Mouse (Mus musculus) MEL (cell line): ENCODE measurements at regions not wholly inside any gene's neighbourhood (a gene's known extent, or its start where the extent isn't known, plus 50 kb on each side); places are given as distances from the start of the nearest gene placed in this dataset.

Experiments used
- DNase-seq: peaks from one replicate; pipeline ENCODE4 v3.0.0; 2011; ENCODE audit warnings: low read depth, low spot score
- H3K27ac ChIP-seq: 2 replicates; pipeline ENCODE4 v1.5.1; 2012; ENCODE audit warnings: low read depth, mild to moderate bottlenecking, control low read depth, low read length, moderate library complexity; ENCODE audit not compliant: control insufficient read depth
- H3K27me3 ChIP-seq, 2 experiments: fragments of 150-350 bp in 1 of 2; sonication (generic) in 1 of 2; 2 replicates each; pipeline ENCODE4 v1.6.1; 2012; ENCODE audit warnings: low read length in 2 of 2, mild to moderate bottlenecking in 2 of 2, improper control_type of control experiment in 1 of 2, moderate library complexity in 1 of 2; ENCODE audit not compliant: insufficient read depth in 2 of 2, control insufficient read depth in 1 of 2
- H3K36me3 ChIP-seq, 2 experiments: 2 replicates each; pipeline ENCODE4 v1.6.1; 2012 to 2014; ENCODE audit warnings: low read length in 2 of 2, improper control_type of control experiment in 1 of 2, inconsistent platforms in 1 of 2, mild to moderate bottlenecking in 1 of 2; ENCODE audit not compliant: insufficient read depth in 2 of 2, control insufficient read depth in 1 of 2
- H3K4me1 ChIP-seq, 2 experiments: fragments of 150-350 bp in 1 of 2; sonication (generic) in 1 of 2; 2 replicates each; pipeline ENCODE4 v1.6.1; 2012; ENCODE audit warnings: low read length in 2 of 2, improper control_type of control experiment in 1 of 2, mild to moderate bottlenecking in 1 of 2; ENCODE audit not compliant: insufficient read depth in 2 of 2, control insufficient read depth in 1 of 2
- H3K4me3 ChIP-seq, 2 experiments: fragments of 150-350 bp in 1 of 2; sonication (generic) in 1 of 2; 2 replicates each; pipeline ENCODE4 v1.5.1; 2012; ENCODE audit warnings: low read depth in 2 of 2, low read length in 2 of 2, mild to moderate bottlenecking in 2 of 2, moderate library complexity in 2 of 2, control low read depth in 1 of 2, improper control_type of control experiment in 1 of 2; ENCODE audit not compliant: control insufficient read depth in 1 of 2, insufficient read depth in 1 of 2
- H3K79me2 ChIP-seq: 2 replicates; pipeline ENCODE4 v1.6.1; 2012; ENCODE audit warnings: mild to moderate bottlenecking, low read length, moderate library complexity; ENCODE audit not compliant: control insufficient read depth, poor library complexity, insufficient read depth
- H3K9ac ChIP-seq: 2 replicates; pipeline ENCODE4 v1.6.1; 2012; ENCODE audit warnings: low read depth, mild to moderate bottlenecking, control low read depth, low read length, moderate library complexity; ENCODE audit not compliant: control insufficient read depth, poor library complexity, severe bottlenecking
- H3K9me3 ChIP-seq: fragments of 150-350 bp; sonication (generic); replicated peaks from 2 replicates; pipeline ENCODE4 v1.6.1; 2012; ENCODE audit warnings: mild to moderate bottlenecking, low read length, improper control_type of control experiment, moderate library complexity; ENCODE audit not compliant: insufficient read depth
- CHD1 ChIP-seq: IDR thresholded peaks from 2 replicates; pipeline ENCODE4 v1.6.1; 2012; ENCODE audit warnings: low read depth, mild to moderate bottlenecking, inconsistent platforms, low read length, improper control_type of control experiment
- CHD2 ChIP-seq: IDR thresholded peaks from 2 replicates; pipeline ENCODE4 v1.6.1; 2011; ENCODE audit warnings: low read length, improper control_type of control experiment
- CTCF ChIP-seq, 3 experiments: IDR thresholded peaks in 2 of 3; conservative IDR thresholded peaks in 1 of 3; 2 replicates each; pipeline ENCODE4 v1.5.1; 2011 to 2012; ENCODE audit warnings: low read length in 3 of 3, low read depth in 2 of 3, mild to moderate bottlenecking in 2 of 3, improper control_type of control experiment in 1 of 3, inconsistent platforms in 1 of 3, mixed read lengths in 1 of 3, moderate library complexity in 1 of 3; ENCODE audit not compliant: control insufficient read depth in 1 of 3, insufficient read depth in 1 of 3, poor library complexity in 1 of 3, severe bottlenecking in 1 of 3
- E2F4 ChIP-seq: IDR thresholded peaks from 2 replicates; pipeline ENCODE4 v1.6.1; 2011; ENCODE audit warnings: low read depth, low read length, improper control_type of control experiment, borderline replicate concordance
- ELF1 ChIP-seq: IDR thresholded peaks from 2 replicates; pipeline ENCODE4 v1.6.1; 2014; ENCODE audit warnings: low read depth, mild to moderate bottlenecking, inconsistent platforms, low read length, improper control_type of control experiment, moderate library complexity
- EP300 ChIP-seq, 2 experiments: IDR thresholded peaks; 2 replicates each; pipeline ENCODE4 v1.6.1; 2011; ENCODE audit warnings: improper control_type of control experiment in 2 of 2, low read length in 2 of 2, low read depth in 1 of 2, mild to moderate bottlenecking in 1 of 2
- GABPA ChIP-seq: IDR thresholded peaks from 2 replicates; pipeline ENCODE4 v1.6.1; 2012; ENCODE audit warnings: low read depth, mild to moderate bottlenecking, inconsistent platforms, low read length, improper control_type of control experiment, moderate library complexity
- GATA1 ChIP-seq: IDR thresholded peaks from 2 replicates; pipeline ENCODE4 v1.6.1; 2011; ENCODE audit warnings: low read depth, low read length, improper control_type of control experiment
- HCFC1 ChIP-seq: IDR thresholded peaks from 2 replicates; pipeline ENCODE4 v1.6.1; 2012; ENCODE audit warnings: low read depth, mild to moderate bottlenecking, inconsistent platforms, low read length, improper control_type of control experiment, moderate library complexity
- JUND ChIP-seq: IDR thresholded peaks from 2 replicates; pipeline ENCODE4 v1.6.1; 2011; ENCODE audit warnings: low read depth, mild to moderate bottlenecking, improper control_type of control experiment, low read length
- MAFK ChIP-seq: IDR thresholded peaks from 2 replicates; pipeline ENCODE4 v1.6.1; 2011; ENCODE audit warnings: low read depth, mild to moderate bottlenecking, low read length, improper control_type of control experiment, borderline replicate concordance
- MAZ ChIP-seq: IDR thresholded peaks from 2 replicates; pipeline ENCODE4 v1.6.1; 2012; ENCODE audit warnings: low read depth, mild to moderate bottlenecking, inconsistent platforms, low read length, improper control_type of control experiment
- MEF2A ChIP-seq: IDR thresholded peaks from 2 replicates; pipeline ENCODE4 v1.6.1; 2014; ENCODE audit warnings: low read depth, mild to moderate bottlenecking, inconsistent platforms, low read length, improper control_type of control experiment; ENCODE audit not compliant: poor library complexity, insufficient replicate concordance, severe bottlenecking; ENCODE audit errors: extremely low read depth
- MXI1 ChIP-seq: IDR thresholded peaks from 2 replicates; pipeline ENCODE4 v1.6.1; 2011; ENCODE audit warnings: mild to moderate bottlenecking, low read depth, low read length, improper control_type of control experiment
- MYB ChIP-seq: IDR thresholded peaks from 2 replicates; pipeline ENCODE4 v1.6.1; 2011; ENCODE audit warnings: mild to moderate bottlenecking, low read depth, low read length, improper control_type of control experiment
- NRF1 ChIP-seq: IDR thresholded peaks from 2 replicates; pipeline ENCODE4 v1.6.1; 2014; ENCODE audit warnings: low read depth, mild to moderate bottlenecking, inconsistent platforms, low read length, improper control_type of control experiment, moderate library complexity; ENCODE audit not compliant: poor library complexity, insufficient read depth, severe bottlenecking
- POLR2AphosphoS2 ChIP-seq: IDR thresholded peaks from 2 replicates; pipeline ENCODE4 v1.6.1; 2011; ENCODE audit warnings: low read length, improper control_type of control experiment
- POLR2AphosphoS5 ChIP-seq: IDR thresholded peaks from 2 replicates; pipeline ENCODE4 v1.6.1; 2012; ENCODE audit warnings: low read depth, borderline replicate concordance, mild to moderate bottlenecking, inconsistent platforms, low read length, moderate library complexity, mixed read lengths
- RAD21 ChIP-seq: IDR thresholded peaks from 2 replicates; pipeline ENCODE4 v1.6.1; 2011; ENCODE audit warnings: mild to moderate bottlenecking, low read depth, low read length, improper control_type of control experiment
- RCOR1 ChIP-seq: IDR thresholded peaks from 2 replicates; pipeline ENCODE4 v1.6.1; 2012; ENCODE audit warnings: low read depth, mild to moderate bottlenecking, inconsistent platforms, low read length, improper control_type of control experiment
- SIN3A ChIP-seq: IDR thresholded peaks from 2 replicates; pipeline ENCODE4 v1.6.1; 2012; ENCODE audit warnings: low read length, improper control_type of control experiment, inconsistent platforms
- TBP ChIP-seq: IDR thresholded peaks from 2 replicates; pipeline ENCODE4 v1.8.0; 2011; ENCODE audit warnings: low read depth, low read length, improper control_type of control experiment
- TCF12 ChIP-seq: IDR thresholded peaks from 2 replicates; pipeline ENCODE4 v1.6.1; 2014; ENCODE audit warnings: low read depth, mild to moderate bottlenecking, inconsistent platforms, low read length, improper control_type of control experiment, moderate library complexity
- USF1 ChIP-seq: IDR thresholded peaks from 2 replicates; pipeline ENCODE4 v1.6.1; 2014; ENCODE audit warnings: low read depth, mild to moderate bottlenecking, inconsistent platforms, low read length, improper control_type of control experiment, moderate library complexity
- USF2 ChIP-seq, 2 experiments: IDR thresholded peaks; 2 replicates each; pipeline ENCODE4 v1.6.1; 2011 to 2012; ENCODE audit warnings: improper control_type of control experiment in 2 of 2, low read length in 2 of 2, borderline replicate concordance in 1 of 2, inconsistent platforms in 1 of 2, low read depth in 1 of 2, mild to moderate bottlenecking in 1 of 2; ENCODE audit not compliant: insufficient read depth in 1 of 2
- ZMIZ1 ChIP-seq: IDR thresholded peaks from 2 replicates; pipeline ENCODE4 v1.6.1; 2012; ENCODE audit warnings: low read depth, mild to moderate bottlenecking, inconsistent platforms, low read length, improper control_type of control experiment, moderate library complexity

DNA sequence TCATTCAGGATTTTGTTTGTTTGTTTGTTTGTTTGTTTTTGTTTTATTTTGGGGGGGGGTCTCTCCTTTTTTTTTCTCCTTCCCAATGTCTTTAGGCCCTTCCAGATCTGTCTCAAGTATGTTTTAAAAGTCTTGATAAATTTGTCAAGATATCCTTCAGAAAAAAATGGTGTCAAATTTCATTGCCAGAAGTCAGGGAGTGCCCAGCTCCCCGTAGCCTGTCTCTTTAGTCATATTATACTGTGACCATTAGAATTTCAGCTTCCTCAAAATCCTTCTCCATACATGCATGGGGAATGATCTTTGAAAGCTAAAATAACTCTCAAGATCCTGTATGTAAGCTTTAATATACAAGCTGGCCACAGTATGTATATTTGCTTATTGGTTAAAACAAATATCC is 134.3 kb upstream of the Lpp start:
- Histone ChIP-seq H3K79me2 (no peaks in the 10 kb centered on the region), H3K4me3 (no peak overlapping the region), H3K9ac (no peak overlapping the region), H3K27me3 (no peaks in the 10 kb centered on the region), H3K36me3 (no peaks in the 10 kb centered on the region), H3K27ac (no peak overlapping the region), H3K4me1 (no peaks in the 10 kb centered on the region), H3K9me3 (no peaks in the 10 kb centered on the region)
- DNase-seq, result no peak
- TF ChIP-seq EP300 (IDR thresholded peaks at IDR 0.05; ENCODE audit: low read depth in 1 of 2, low read length in 2 of 2), result no peak
- TF ChIP-seq MYB, result no peak
- TF ChIP-seq ELF1, result no peak
- TF ChIP-seq JUND, result no peak
- no peak for TF ChIP-seq NRF1
- no peak for TF ChIP-seq SIN3A
- no peak for TF ChIP-seq RAD21
- TF ChIP-seq CTCF (IDR thresholded peaks at IDR 0.05 in 2 of 3, conservative IDR thresholded peaks at IDR 0.05 in 1 of 3; ENCODE audit: control insufficient read depth in 1 of 3, insufficient read depth in 1 of 3, low read depth in 2 of 3, low read length in 3 of 3, poor library complexity in 1 of 3, severe bottlenecking in 1 of 3), result no peak
- TF ChIP-seq MAZ, result no peak

DNA sequence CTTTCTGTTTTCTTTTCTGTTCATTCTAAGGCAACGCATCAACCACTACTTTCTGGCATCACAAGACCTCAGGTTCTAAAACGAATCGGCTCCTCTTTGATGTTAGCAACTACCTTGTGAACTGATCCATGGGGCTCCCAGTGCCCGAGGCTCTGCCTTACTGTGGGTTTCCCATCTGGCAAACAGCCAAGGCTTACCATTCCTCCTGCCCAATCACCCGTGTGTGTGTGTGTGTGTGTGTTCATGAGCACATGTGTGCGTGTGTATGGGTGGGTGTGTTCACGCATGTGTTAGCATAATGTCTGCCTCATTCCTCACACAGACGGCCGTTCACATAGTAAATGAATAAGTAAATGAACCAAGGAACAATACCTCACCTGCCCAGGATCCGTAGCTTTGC is 138.3 kb upstream of the Lpp start:
- Histone ChIP-seq H3K4me3 (no peak overlapping the region), H3K9me3 (no peaks in the 10 kb centered on the region), H3K79me2 (no peaks in the 10 kb centered on the region), H3K9ac (no peak overlapping the region), H3K4me1 (no peaks in the 10 kb centered on the region), H3K36me3 (no peaks in the 10 kb centered on the region), H3K27me3 (no peaks in the 10 kb centered on the region), H3K27ac (no peak overlapping the region)
- no peak for TF ChIP-seq EP300 (IDR thresholded peaks at IDR 0.05; ENCODE audit: low read depth in 1 of 2, low read length in 2 of 2)
- TF ChIP-seq HCFC1, result no peak
- no peak for TF ChIP-seq CHD1
- TF ChIP-seq GATA1, result no peak
- no peak for TF ChIP-seq GABPA
- no peak for TF ChIP-seq USF2 (IDR thresholded peaks at IDR 0.05; ENCODE audit: borderline replicate concordance in 1 of 2, insufficient read depth in 1 of 2, low read depth in 1 of 2, low read length in 2 of 2)
- no peak for TF ChIP-seq TCF12
- no peak for TF ChIP-seq MEF2A
- no peak for DNase-seq

DNA sequence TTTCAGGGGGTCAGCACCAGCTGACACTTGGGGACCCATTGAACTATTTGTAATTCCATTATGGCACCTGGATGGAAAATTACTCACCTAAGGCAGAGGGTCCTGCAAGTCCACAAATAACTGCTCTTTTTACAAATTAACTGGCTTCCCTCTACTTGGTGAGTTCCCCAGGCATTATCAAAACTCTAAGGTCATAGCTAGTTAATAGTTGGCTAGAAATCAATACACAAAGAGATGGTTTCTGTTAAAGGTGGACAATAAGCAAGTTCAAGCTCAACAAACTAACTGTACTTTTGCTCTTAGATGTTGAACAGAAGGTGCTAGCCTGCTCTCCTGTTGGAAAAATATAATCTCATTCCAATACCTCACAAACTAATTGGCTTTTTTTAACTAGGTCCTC is 138.7 kb upstream of the Lpp start:
- Histone ChIP-seq H3K9ac (no peak overlapping the region), H3K4me1 (no peaks in the 10 kb centered on the region), H3K9me3 (no peaks in the 10 kb centered on the region), H3K79me2 (no peaks in the 10 kb centered on the region), H3K27me3 (no peaks in the 10 kb centered on the region), H3K4me3 (no peak overlapping the region), H3K36me3 (no peaks in the 10 kb centered on the region), H3K27ac (no peak overlapping the region)
- DNase-seq, result no peak
- TF ChIP-seq CHD2 (no peak), RCOR1 (no peak), POLR2AphosphoS2 (no peak), POLR2AphosphoS5 (no peak), GABPA (no peak), MXI1 (no peak), TCF12 (no peak), SIN3A (no peak), TBP (no peak), RAD21 (no peak), USF1 (no peak), E2F4 (no peak), ZMIZ1 (no peak), MAFK (no peak)
